Mouse (Mus musculus): Measurements from ENCODE around the gene Gp1ba. TPM values are rescaled to one million over a fixed set of nuclear protein-coding genes. Genes with fewer than 3 reads are reported as not detected.
A peak's percentile ranks its signal among the peaks of the same experiment; 100 is the strongest.

Gene Gp1ba
- total RNA-seq, 2 experiments from 2014 or later, result not detected

- intact Hi-C loops (cut with DNase I), result no loop called here
- H3K4me3 ChIP-seq, result peak overlapping the region; percentile 70
These were observed 9.6 kb downstream of the Gp1ba start for GRCm38 (mm10) chr11:70648512-70648911.

GRCm38 (mm10) chr11:70649185-70649734 lies 10.3 kb downstream of the Gp1ba start:
- intact Hi-C loops (cut with DNase I), result no loop called here
- DNase-seq (ENCODE audit: extremely low spot score in 1 of 2, low spot score in 2 of 2), result no peak

More at GRCm38 (mm10) chr11:70648512-70648911, 9.6 kb downstream of the Gp1ba start:
- no peak for DNase-seq (ENCODE audit: extremely low spot score in 1 of 2, low spot score in 2 of 2)
- TF ChIP-seq CTCF (IDR thresholded peaks at IDR 0.05), result no peak
- no peak overlapping the region for H3K27ac ChIP-seq

GRCm38 (mm10) chr11:70650322-70651175 lies 11.6 kb downstream of the Gp1ba start:
- no peak for TF ChIP-seq CTCF (IDR thresholded peaks at IDR 0.05)
- Histone ChIP-seq H3K27ac (no peak overlapping the region), H3K4me3 (no peak overlapping the region)
- no peak for DNase-seq (ENCODE audit: extremely low spot score in 1 of 2, low spot score in 2 of 2)
- intact Hi-C loops (cut with DNase I), result loop anchor here (10.0 kb wide), 1 partner anchor 416 kb away; the partner anchor contains the start of genes 0610010K14Rik, Gm21988 and Rnasek

More at GRCm38 (mm10) chr11:70649185-70649734, 10.3 kb downstream of the Gp1ba start:
- no peak overlapping the region for H3K27ac ChIP-seq
- no peak for TF ChIP-seq CTCF (IDR thresholded peaks at IDR 0.05)
- no peak overlapping the region for H3K4me3 ChIP-seq

- no peak overlapping the region for H3K4me3 ChIP-seq
- TF ChIP-seq CTCF (IDR thresholded peaks at IDR 0.05), result no peak
- intact Hi-C loops (cut with DNase I), result loop anchor here (10.0 kb wide), 1 partner anchor 417 kb away; the partner anchor contains the start of genes 0610010K14Rik, Gm21988 and Rnasek
- no peak overlapping the region for H3K27ac ChIP-seq
- DNase-seq (ENCODE audit: extremely low spot score in 1 of 2, low spot score in 2 of 2), result no peak
These were observed 12.5 kb downstream of the Gp1ba start for GRCm38 (mm10) chr11:70651391-70651790.

GRCm38 (mm10) chr11:70652029-70652883 lies 13.3 kb downstream of the Gp1ba start:
- TF ChIP-seq CTCF (IDR thresholded peaks at IDR 0.05), result no peak
- intact Hi-C loops (cut with DNase I), result loop anchor here (10.0 kb wide), 1 partner anchor 417 kb away; the partner anchor contains the start of genes 0610010K14Rik, Gm21988 and Rnasek

GRCm38 (mm10) chr11:70652884-70653344 lies 14.0 kb downstream of the Gp1ba start:
- DNase-seq (ENCODE audit: extremely low spot score in 1 of 2, low spot score in 2 of 2), result no peak
- Histone ChIP-seq H3K27ac (no peak overlapping the region), H3K4me3 (peak overlapping the region; percentile 100)
- intact Hi-C loops (cut with DNase I), result loop anchor here (1.0 to 10.0 kb wide), 2 partner anchors 16 to 418 kb away; partner anchors contain the start of genes 0610010K14Rik, Gm21988, Rnasek and Spag7
- TF ChIP-seq CTCF (IDR thresholded peaks at IDR 0.05), result no peak

More at GRCm38 (mm10) chr11:70652029-70652883, 13.3 kb downstream of the Gp1ba start:
- H3K4me3 ChIP-seq, result peak overlapping the region; percentile 100; the same call in 1 of the 2 replicates
- no peak overlapping the region for H3K27ac ChIP-seq
- DNase-seq (ENCODE audit: extremely low spot score in 1 of 2, low spot score in 2 of 2), result no peak

GRCm38 (mm10) chr11:70653345-70654197 lies 14.6 kb downstream of the Gp1ba start:
- H3K4me3 ChIP-seq, result peak overlapping the region; percentile 100
- TF ChIP-seq CTCF (IDR thresholded peaks at IDR 0.05), result no peak
- intact Hi-C loops (cut with DNase I), result loop anchor here (1.0 to 10.0 kb wide), 2 partner anchors 16 to 419 kb away; partner anchors contain the start of genes 0610010K14Rik, Gm21988, Rnasek and Spag7
- H3K27ac ChIP-seq, result peak overlapping the region; percentile 99
- peak; percentile 56 to 63 for DNase-seq (ENCODE audit: extremely low spot score in 1 of 2, low spot score in 2 of 2)

- no peak for TF ChIP-seq CTCF (IDR thresholded peaks at IDR 0.05)
- peak; percentile 68 to 75 for DNase-seq (ENCODE audit: extremely low spot score in 1 of 2, low spot score in 2 of 2)
- Histone ChIP-seq H3K27ac (peak within 1 kb of the TSS; percentile 99), H3K4me3 (peak within 1 kb of the TSS; percentile 100)
- intact Hi-C loops (cut with DNase I), result loop anchor here (10.0 kb wide), 1 partner anchor 420 kb away; the partner anchor contains the start of genes 0610010K14Rik, Gm21988 and Rnasek
These were observed 15.4 kb downstream of the Gp1ba start, which contains the start of gene Pfn1 for GRCm38 (mm10) chr11:70654198-70654922. TSS of gene Pfn1 (minus strand) at chr11:70654644.

- peak overlapping the region; percentile 99 for H3K27ac ChIP-seq
- intact Hi-C loops (cut with DNase I), result loop anchor here (10.0 kb wide), 1 partner anchor 420 kb away; the partner anchor contains the start of genes 0610010K14Rik, Gm21988 and Rnasek
- no peak for TF ChIP-seq CTCF (IDR thresholded peaks at IDR 0.05)
- H3K4me3 ChIP-seq, result peak overlapping the region; percentile 100
- DNase-seq (ENCODE audit: extremely low spot score in 1 of 2, low spot score in 2 of 2), result peak; percentile 73 to 74
These were observed 16.1 kb downstream of the Gp1ba start for GRCm38 (mm10) chr11:70654923-70655570.
